Mouse (Mus musculus) c-Kit-positive CD71-negative TER-119-negative erythroid progenitor cells, embryonic 14.5 days (primary cell): ENCODE results near the gene Selenoo.

Source experiments
- DNase-seq: peaks from one replicate; pipeline ENCODE4 v3.0.0-alpha.2; 2013; ENCODE audit warnings: low read depth

Selenoo gene

DNA sequence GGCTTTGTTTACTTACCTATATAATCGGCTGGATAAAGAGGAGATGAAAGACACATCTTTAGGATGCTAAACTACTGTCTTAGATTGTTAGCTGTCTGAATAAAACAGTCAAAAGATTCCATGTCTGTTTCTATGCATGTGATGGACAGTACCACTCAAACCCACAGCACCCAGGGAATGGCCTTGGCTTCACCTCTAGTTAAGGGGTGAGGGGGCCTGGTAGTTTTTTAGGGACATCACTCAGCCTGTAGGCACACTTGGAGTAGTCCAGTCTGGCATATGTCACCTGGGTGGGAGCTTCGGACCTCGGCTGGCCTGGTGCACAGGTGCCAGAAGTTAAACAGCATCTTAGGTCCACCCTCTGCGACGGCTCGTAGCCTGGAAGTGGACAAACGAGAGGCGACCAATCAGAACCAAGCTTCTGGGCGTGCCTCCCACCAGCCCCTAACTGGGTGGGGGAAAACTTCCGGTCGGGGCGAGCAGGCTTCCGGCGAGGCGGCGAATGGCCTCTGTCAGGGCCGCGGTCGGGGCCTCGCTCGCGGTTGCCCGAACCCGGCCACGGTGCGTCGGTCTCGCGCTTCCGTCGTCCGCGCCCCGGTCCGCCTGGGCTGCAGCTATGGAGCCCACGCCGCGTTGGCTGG, at the start of gene Selenoo:
Gene Selenoo, plus strand, starts transcription at position 478 of the 641 bp plus-strand sequence.
- peak; percentile 80 for DNase-seq

DNA sequence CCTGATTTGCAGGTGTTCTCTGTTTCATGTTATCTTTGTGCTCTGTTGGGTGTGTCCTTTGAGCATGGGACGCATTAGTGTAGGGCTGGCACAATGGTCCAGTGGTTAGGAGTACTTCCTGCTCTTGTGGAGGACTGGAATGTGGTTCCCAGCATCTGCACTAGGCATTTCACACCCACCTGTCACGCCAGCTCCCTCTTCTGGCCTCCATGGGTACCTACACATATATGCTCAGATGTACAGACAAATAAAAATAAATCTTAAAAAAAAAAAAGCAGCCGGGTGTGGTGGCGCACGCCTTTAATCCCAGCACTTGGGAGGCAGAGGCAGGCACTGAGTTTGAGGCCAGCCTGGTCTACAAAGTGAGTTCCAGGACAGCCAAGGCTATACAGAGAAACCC, 44.5 kb upstream of the Selenoo start:
- no peak for DNase-seq

DNA sequence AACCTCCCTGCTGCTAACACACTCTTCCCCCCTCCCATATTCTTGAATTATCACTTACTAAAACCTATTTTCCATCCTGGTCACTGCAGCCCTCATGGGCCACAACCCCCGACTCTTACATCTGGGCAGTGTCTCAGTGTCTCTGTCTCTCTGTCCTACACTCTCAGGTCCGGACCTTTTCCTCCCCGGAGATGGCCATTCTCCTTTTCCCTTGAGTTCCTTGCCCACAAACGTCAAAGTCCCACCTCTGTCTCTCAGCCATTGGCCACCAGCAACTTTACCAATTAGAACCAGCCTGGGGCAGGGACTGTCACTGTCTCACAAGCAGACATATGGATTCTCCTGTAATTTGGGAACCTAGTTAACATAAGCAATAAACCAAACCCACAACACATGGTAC, 42.5 kb upstream of the Selenoo start:
- DNase-seq = no peak

DNA sequence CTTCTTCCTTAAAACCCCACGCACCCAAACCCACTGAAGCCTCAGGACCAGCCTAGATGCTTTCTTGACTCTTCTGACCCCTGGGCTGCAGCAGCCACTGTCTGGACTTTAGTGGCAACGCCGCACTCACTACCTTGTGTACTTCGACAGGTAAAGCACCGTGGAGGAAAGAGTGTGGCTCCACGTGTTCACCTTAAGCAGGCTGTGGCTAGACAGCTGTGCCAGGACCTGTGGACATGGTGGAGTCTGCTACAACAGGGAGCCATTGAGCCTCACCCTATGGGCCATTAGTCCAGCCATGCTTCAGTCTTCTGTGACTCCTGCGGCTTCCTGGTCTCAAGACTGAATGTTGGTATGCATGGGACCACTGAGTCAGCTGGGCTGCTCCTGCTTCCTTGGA, 34.2 kb upstream of the Selenoo start:
- DNase-seq = no peak

DNA sequence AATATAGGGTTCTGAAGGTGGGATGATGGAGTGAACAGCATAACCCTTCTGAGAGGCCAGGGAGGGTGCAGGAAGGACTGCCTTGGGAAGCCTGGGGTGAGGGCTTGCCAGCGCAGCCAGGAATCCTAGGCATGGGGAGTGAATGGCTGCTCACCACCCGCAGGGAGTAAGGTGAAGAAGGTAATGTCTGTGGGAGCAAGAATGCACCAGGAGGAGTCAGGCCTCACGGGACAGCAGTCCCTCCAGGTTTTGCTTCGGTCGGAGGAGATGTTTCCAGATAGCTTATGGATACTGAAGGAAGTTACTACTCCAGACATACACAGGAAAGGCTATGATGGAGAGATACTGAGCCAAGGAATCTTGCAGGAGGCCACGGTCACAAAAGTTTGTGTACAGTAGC, 30.1 kb upstream of the Selenoo start:
- no peak for DNase-seq

DNA sequence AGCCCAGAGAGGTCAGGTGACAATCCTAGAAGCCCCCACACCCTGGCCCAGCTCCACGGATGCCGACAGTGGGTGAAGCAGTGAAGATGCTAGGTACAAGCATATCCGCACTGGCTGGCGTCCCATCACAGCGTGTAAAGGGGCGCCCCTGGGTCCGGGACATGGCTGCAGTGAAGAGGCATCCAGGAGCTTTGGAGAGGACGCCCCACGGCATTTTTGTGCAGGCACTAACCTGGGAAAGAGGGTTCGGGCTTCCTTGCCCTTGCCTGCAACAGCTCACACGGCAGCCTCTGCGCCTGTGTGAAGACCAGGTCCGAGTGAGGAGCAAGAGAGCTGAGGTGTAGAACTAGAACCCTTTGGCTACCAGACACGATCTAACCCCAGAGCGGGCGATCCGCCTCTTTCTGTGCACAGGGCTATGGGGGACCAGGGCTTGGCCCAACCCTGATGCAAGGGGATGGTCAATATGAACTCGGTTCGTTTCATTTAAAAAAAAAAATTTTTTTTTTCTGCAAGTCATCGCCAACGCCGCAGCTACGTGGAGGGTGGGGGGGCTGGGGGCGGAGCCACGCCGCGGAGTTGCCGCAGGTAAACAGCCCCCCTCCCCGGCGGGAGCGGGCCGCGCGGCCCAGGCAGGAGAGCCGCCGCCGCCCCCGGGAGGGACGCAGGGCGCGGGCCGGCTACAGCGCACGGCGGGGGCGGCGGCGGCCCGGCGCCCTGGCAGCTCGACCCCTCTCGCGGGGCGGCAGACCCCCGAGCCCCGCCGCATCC, 29.5 kb upstream of the Selenoo start, which contains the start of gene Panx2:
Gene Panx2, plus strand, starts transcription at position 574 of the 771 bp plus-strand sequence.
- DNase-seq = no peak

DNA sequence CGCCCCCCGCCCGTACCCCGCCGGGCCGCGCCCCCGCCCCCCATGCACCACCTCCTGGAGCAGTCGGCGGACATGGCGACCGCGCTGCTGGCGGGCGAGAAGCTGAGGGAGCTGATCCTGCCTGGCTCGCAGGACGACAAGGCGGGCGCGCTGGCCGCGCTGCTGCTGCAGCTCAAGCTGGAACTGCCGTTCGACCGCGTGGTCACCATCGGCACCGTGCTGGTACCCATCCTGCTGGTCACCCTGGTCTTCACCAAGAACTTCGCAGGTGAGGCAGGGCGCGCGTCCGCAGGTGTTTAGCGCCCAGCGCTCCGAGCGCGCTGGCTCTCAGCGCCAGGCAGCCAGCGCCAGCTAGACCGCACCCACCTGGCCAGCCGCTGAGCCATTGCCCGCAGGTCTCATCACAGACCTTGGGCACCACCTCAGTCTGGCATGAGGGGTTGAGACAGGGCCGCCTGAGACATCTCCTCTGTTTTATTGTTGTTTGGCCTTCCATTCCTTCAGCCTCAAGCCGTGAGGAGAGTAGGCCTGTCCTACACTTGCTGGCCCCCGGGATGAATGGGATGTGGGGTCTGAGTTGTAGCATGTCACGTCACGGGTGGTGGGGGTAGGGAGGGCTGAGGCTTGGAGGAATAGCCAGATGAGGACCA, 28.7 kb upstream of the Selenoo start:
- no peak for DNase-seq

DNA sequence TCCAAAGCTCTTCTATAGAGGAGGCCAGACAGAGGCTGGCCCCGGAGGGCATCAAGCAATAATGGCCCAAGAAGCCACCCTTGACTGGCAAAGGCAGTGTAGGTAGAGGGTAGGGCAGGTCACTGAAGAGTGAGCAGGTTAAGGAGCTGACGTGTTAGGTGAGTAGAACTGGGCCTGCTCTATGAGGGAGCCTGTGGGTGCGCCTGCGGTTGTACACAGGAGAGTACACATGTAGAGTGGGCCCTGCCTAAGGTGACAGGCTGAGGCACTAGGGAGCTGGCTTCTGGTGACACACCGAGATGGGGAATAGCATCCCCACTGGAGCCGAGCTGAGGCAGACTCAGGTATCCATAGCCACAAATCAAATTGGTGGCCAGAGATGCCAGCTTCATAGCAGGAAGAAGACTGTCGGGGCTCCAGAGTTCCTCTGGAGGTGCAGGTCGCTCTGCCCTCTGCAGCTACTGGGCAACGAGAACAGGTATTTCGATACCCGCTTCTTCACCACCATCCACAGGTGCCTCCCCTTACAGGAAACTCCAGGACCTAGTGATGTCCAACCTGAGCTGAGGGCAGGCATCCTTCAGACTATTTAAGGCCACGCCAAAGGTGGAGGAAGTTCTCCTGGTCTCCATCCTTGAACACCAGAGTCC, 27.9 kb upstream of the Selenoo start:
- no peak for DNase-seq

DNA sequence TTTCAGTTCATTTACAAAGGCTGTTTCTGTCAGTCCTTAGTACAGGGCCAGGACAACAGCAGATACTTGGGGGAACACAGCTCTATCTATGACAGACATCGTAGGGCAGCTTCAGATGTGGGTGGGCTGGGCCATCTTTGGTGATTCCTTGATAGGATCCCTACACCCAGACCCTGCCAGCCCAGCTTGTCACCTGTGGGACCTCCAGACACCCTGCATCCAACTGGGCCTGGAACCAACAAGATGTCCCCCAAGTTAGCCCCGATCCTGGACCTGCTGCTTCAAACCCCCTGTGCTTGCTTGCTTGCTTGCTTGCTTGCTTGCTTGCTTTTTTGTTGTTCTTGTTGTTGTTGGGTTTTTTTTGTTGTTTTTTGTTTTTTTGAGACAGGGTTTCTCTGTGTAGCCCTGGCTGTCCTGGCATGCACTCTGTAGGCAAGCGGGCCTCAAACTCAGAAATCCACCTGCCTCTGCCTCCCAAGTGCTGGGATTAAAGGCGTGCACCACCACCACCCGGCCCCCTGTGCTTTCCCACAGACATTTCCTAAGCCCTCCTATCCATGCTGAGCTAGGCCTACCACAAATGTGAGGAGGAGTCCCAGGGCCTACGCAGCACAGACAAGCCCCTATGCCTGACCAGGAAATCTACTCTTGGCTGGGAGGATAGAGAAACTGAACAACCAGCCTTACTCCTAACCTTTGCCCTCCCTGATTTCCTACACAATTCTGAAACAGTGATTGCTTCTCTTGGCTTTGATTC, 26.9 kb upstream of the Selenoo start:
- DNase-seq = no peak

DNA sequence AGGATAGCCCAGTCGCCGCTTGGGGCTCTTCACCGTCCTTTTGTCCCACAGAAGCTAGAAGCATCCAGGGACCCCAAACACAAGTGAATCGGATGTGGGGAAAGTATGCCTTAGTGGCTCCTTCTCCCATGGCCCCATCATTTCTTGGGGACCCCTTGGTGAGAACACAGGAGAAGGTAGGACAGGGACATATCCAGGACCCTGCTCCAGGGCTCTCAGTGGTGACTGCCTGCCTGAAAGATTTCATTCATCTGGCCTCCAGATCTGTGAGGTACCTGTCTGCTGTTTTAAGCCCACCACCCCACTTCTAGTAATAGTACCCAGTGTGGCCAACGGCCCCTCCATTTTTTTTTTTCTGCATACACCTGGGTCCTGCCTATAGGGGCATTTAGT, 26.4 kb upstream of the Selenoo start:
- no peak for DNase-seq

DNA sequence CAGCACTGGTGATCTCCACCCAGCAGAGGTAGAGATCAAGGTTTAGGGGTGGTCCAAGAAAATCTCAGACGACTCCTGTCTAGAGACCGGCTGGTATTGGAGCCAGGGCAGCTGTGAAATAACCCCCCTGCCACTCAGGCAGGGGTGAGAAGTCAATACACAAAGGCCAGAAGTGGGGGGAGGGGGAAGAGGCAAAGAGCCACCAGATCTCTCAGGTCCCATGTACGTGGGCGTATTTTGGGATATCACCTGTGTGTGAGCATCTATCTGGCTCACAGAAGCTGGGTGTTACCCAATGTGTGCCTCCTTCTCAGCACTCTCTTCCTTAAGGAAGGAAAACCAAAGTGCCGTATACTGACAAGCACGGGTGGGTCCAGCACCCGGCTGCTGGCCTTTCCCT, 25.9 kb upstream of the Selenoo start:
- DNase-seq = no peak

DNA sequence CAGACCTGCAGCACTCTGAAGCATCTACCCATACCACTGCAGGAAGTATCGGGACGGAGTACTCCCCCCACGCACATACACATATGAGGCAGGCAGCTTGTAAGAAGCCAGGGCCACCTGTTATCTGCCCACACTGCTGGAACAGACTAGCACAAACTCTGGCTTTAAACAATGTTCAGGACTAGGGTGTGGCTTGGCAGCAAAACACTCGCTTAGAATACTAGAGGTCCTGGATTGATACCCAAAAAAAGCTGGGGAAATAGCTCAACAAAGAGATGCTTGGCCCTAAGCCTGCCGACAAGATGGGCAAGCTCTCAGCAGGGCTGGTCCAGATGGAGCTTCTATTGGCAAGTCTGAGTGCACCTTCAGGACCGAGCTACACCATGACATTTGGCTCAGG, 25.3 kb upstream of the Selenoo start:
- DNase-seq = no peak

DNA sequence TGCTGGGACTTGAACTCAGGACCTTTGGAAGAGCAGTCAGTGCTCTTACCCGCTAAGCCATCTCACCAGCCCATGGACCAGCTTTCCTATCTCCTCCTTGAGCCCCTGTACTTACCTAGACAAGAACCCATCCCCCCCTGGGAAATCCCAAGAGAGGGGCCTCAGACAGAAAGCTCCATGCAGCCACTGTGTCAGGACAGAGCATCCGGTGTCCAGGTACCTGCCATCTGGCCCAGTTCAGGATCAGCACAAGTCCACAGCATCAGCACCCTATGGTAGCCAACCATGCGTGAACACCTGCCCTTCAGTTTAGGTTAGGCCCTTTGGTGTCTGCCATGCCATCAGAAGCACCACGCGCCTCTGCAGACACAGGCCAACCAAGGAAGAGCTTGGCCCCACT, 24.0 kb upstream of the Selenoo start:
- no peak for DNase-seq

DNA sequence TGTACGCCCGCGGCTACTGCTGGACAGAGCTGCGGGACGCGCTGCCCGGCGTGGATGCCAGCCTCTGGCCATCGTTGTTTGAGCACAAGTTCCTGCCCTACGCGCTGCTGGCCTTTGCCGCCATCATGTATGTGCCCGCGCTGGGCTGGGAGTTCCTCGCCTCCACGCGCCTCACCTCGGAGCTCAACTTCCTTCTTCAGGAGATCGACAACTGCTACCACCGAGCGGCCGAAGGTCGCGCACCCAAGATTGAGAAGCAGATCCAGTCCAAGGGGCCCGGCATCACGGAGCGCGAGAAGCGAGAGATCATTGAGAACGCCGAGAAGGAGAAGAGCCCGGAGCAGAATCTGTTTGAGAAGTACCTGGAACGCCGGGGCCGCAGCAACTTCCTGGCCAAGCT, 21.3 kb upstream of the Selenoo start:
- no peak for DNase-seq

DNA sequence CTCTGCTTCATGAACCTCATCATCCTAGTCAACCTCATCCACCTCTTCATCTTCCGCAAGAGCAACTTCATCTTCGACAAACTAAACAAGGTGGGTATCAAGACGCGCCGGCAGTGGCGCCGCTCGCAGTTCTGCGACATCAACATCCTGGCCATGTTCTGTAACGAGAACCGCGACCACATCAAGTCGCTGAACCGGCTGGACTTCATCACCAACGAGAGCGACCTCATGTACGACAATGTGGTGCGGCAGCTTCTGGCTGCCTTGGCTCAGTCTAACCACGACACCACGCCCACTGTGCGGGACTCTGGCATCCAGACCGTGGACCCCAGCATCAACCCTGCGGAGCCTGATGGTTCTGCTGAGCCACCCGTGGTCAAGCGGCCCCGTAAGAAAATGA, 20.7 kb upstream of the Selenoo start:
- DNase-seq = no peak

DNA sequence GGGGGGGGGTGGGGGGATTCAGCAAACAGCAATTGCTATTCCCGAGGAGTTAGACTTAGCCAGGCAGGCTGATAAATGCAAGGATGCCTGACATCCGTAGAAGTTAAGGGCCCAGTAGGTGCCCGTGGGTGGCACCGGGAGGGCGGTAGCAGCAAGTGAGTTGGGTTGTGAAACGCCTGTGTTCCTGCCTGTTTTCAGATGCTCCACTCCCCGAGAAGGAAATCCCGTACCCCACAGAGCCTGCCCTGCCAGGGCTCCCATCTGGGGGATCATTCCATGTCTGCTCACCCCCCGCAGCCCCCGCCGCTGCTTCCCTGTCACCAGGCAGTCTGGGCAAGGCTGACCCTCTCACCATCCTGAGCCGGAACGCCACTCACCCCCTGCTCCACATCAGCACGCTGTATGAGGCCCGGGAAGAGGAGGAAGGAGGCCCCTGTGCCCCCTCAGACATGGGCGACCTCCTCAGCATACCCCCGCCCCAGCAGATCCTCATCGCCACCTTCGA, 19.5 kb upstream of the Selenoo start:
- no peak for DNase-seq

DNA sequence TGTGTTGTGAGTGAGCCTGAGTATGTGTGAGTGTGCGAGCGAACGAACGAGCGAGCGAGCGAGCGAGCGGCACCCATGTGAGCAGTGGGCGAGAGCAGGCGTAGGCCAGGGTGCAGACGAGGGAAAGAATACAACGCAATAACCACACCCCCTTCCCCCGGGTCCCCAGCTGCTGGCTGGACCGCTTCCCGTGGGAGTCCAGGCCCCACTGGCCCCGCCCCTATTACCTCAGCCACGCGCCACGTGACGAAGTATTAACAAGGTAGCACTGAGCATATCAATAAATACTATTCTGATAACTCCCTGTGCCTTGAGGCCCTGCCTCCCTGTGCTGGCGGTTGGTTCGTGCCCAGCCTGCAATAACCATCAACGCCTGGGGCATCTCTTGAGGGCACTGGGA, 18.3 kb upstream of the Selenoo start:
- no peak for DNase-seq

DNA sequence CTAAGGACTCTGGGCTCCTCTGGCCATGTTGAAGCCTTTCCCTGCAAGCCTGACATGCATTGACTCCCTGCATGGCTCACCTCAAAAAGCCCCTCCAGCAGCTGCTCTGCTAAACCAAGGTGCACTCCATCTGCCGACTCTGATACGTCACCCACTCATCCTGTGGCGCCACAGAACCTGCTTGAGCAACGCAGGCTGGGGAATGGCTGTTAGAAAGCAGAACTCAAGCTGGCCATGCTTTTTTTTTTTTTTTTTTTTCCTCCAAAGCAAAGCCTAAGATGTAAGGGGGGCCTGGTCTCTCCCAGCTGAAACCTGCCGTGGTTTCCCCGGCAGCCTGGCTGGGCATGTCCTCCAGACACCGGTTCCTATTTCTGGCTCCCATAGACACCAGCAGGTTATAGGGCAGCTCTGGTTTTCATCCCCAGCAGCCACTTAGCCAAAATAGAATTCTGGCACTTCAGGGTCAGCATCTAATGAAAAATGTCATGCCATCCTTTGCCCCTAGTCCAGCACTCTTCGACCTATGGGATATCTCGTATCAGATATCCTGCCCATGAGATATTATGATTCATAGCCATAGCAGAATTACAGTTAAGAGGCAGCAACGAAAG, 14.8 kb upstream of the Selenoo start:
- DNase-seq = no peak

DNA sequence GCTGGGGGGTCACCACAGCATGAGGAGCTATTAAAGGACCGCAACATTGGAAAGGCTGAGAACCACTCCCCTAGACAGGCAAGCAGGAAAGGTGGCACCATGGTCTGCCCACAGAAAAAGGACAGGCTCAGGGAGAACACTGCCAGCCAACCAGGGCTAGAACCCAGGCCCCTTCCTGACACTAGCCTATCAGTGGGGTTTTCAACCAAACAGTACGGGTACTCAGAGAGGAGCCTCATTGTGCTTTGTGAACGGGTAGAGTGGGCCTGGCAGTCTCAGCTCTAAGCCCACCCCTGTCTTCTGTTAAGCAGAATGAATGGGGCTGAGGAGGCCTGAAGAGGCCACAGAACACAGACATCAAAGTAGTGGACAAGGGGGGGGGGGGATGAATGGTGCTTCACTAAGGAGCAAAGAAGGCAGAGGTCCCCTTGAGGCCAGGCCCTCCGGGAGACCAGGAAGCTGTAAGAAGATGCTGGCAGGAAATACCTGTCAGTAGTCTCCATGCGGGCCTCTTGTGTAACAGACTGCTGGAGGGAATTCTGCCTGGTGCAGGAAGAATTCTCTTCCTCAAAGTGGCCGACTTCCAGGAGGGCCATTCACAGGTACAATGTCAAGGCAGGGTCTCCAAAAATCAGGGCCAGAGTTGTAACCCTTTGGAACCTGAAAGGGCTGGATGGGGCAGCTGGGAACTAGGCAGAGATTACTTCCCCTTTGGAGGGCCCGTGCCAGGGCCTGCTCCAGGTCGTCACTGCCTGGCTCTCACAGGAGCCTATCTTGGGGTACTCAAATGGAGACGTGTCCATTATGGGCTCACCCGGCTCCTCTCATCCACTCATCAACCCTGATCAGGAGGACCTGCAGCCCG, 14.0 kb upstream of the Selenoo start, which contains the start of gene Trabd:
Gene Trabd, plus strand, starts transcription at position 512 of the 865 bp plus-strand sequence.
- DNase-seq = no peak

DNA sequence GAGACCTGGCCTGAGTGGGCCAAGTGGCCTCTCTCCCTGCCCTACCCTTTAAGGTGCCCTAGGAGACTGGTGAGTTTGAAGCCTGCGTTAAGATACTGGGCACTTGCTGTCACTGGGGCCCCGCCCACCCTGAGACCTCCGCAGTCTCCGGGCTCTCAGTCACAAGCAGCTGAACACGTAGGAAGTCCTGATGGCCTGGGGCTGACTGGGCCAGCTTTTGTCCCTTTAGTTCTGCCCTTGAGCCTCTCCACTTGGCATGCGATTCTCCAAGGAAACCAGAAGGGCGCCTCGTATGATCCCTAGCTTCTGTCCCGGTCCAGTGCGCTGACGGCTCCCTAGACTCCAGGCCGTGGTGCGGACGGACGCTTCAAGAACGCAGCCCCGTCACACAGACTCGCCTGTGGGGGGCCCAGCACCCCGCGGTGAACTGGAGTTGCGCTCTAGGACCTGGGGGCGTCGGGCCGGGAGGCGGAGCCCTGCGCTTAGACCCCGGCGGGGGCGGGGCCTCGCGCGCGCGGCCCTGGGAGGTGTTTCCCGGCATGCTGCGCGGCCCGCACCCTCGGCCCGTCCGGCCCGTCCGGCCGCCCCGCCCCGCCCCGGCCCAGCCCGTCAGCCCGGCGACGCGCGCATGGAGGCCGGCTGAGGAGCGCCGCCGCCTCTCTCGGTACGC, 13.3 kb upstream of the Selenoo start:
- peak; percentile 74 for DNase-seq
